In the genomic region with DNA sequence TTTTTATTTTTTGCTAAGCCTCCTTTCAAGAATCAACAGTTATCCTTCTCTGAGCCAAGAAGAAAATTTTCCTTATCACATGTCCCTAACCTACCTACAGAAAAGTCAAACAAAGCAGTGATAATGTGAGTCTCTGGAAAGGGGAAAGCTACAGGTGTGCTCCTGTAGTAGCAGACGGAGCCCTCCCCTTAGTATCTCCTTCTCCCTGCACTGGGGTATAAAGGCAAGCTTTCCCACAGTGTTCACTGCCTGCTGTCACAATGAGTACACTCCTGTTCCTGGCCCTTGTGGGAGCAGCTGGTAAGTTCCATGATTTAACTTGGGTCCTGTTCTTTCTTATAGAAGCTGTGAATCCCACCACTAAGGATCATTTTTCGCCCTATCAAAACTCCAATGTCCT, we compare ENCODE assay signal across 29 mouse cellular contexts. TPM values are rescaled to one million over a fixed set of nuclear protein-coding genes. Genes with fewer than 3 reads are reported as not detected.
A peak's percentile ranks its signal among the peaks of the same experiment; 100 is the strongest.
DNase-seq lines count a peak whose midpoint lies in the region; ATAC-seq and TF ChIP-seq lines count a peak whose summit lies in the region.
"Had no signal": no experiment of that assay in that cellular context is flagged by ENCODE, and none has a peak within 500 bp of the region (broad histone marks: within the 10 kb centered on the region; RNA-seq: fewer than 3 reads in every experiment).

Try10 (plus strand) TSS at position 174 of the 400 bp plus-strand sequence.

- WGBS in spleen, adult 2 months, result 80% methylated on average over 2 of the region's 2 CpGs
- 77% methylated on average over 2 of the region's 2 CpGs for WGBS in intestine, embryonic 16.5 days

- no peaks in the 10 kb centered on the region for H3K36me3 ChIP-seq in spleen, adult 2 months (ENCODE audit: control insufficient read depth, insufficient read depth, low read length)
- H3K36me3 ChIP-seq in intestine, embryonic 16.5 days (ENCODE audit: control insufficient read depth, insufficient read depth, low read length), result no peaks in the 10 kb centered on the region
- H3K36me3 ChIP-seq: embryonic facial prominence, embryonic 13.5 days; embryonic facial prominence, embryonic 15.5 days; forebrain, embryonic 10.5 days; forebrain, embryonic 12.5 days had no signal

- no peak within 1 kb of the TSS for H3K9ac ChIP-seq in intestine, embryonic 16.5 days (ENCODE audit: low read depth, low read length)
- H3K9ac ChIP-seq: embryonic facial prominence, embryonic 13.5 days; embryonic facial prominence, embryonic 15.5 days; forebrain, embryonic 12.5 days had no signal

- no peaks in the 10 kb centered on the region for H3K27me3 ChIP-seq in spleen, adult 2 months (ENCODE audit: control insufficient read depth, insufficient read depth, low read length)
- no peaks in the 10 kb centered on the region for H3K27me3 ChIP-seq in intestine, embryonic 16.5 days (replicated peaks; ENCODE audit: control insufficient read depth, insufficient read depth, low read length)
- H3K27me3 ChIP-seq: embryonic facial prominence, embryonic 13.5 days; embryonic facial prominence, embryonic 15.5 days; forebrain, embryonic 12.5 days had no signal

- DNase-seq in spleen, adult 2 months (ENCODE audit: low read depth in 1 of 2, low spot score in 2 of 2), result no peak
- no peak for DNase-seq in spleen, adult 18-20 months
- DNase-seq in thymus, postnatal 0 days (ENCODE audit: low spot score), result peak; percentile 1
- no peak for DNase-seq in thymus, postnatal 10 days (ENCODE audit: low spot score in 2 of 2)
- DNase-seq in layer of hippocampus, postnatal 10 days (ENCODE audit: low spot score in 2 of 2), result no peak
- DNase-seq: adrenal gland, adult 2 months; adrenal gland, postnatal 10 days; adrenal gland, postnatal 25 days; cerebellum, adult 11 months; cerebellum, adult 18-20 months; cerebellum, adult 8-10 months; cerebellum, adult 9-11 months; cerebellum, postnatal 14 days; cerebellum, postnatal 36 days; embryo, embryonic 11 days had no signal

- TF ChIP-seq CTCF in spleen, adult 2 months (IDR thresholded peaks at IDR 0.05; ENCODE audit: extremely low read depth, insufficient read depth, insufficient read length, insufficient replicate concordance), result no peak

- TF ChIP-seq POLR2A in spleen, adult 2 months (IDR thresholded peaks at IDR 0.05; ENCODE audit: low read depth, low read length), result no peak

- no peaks in the 10 kb centered on the region for H3K4me1 ChIP-seq in spleen, adult 2 months (ENCODE audit: control insufficient read depth, insufficient read depth, insufficient read length)
- H3K4me1 ChIP-seq in intestine, embryonic 16.5 days (ENCODE audit: control insufficient read depth, insufficient read depth, low read length), result no peaks in the 10 kb centered on the region
- H3K4me1 ChIP-seq: embryonic facial prominence, embryonic 13.5 days; embryonic facial prominence, embryonic 15.5 days; forebrain, embryonic 10.5 days; forebrain, embryonic 12.5 days had no signal

- no peak within 1 kb of the TSS for H3K4me2 ChIP-seq in intestine, embryonic 16.5 days (ENCODE audit: low read depth, low read length)
- H3K4me2 ChIP-seq: embryonic facial prominence, embryonic 13.5 days; embryonic facial prominence, embryonic 15.5 days; forebrain, embryonic 12.5 days had no signal

- no peak within 1 kb of the TSS for H3K27ac ChIP-seq in spleen, adult 2 months (ENCODE audit: insufficient read depth, low read length)
- H3K27ac ChIP-seq in intestine, embryonic 16.5 days (ENCODE audit: low read length), result no peak within 1 kb of the TSS
- H3K27ac ChIP-seq: embryonic facial prominence, embryonic 13.5 days; embryonic facial prominence, embryonic 15.5 days; forebrain, embryonic 10.5 days; forebrain, embryonic 12.5 days had no signal

- H3K9me3 ChIP-seq in intestine, embryonic 16.5 days (ENCODE audit: control insufficient read depth, low read length), result no peaks in the 10 kb centered on the region
- H3K9me3 ChIP-seq: embryonic facial prominence, embryonic 13.5 days; embryonic facial prominence, embryonic 15.5 days; forebrain, embryonic 10.5 days; forebrain, embryonic 12.5 days had no signal

- ATAC-seq in intestine, embryonic 16.5 days, result no peak
- ATAC-seq in granulocyte monocyte progenitor cell, adult 5-6 weeks (replicated peaks; ENCODE audit: poor library complexity, severe bottlenecking), result no peak
- ATAC-seq: forebrain, embryonic 14.5 days had no signal

- no peak within 1 kb of the TSS for H3K4me3 ChIP-seq in spleen, adult 2 months (ENCODE audit: extremely low read depth, insufficient read depth, insufficient read length)
- no peak within 1 kb of the TSS for H3K4me3 ChIP-seq in intestine, embryonic 16.5 days (ENCODE audit: low read length)
- H3K4me3 ChIP-seq: embryonic facial prominence, embryonic 13.5 days; embryonic facial prominence, embryonic 15.5 days; erythroblast, embryonic 14.5 days; forebrain, embryonic 10.5 days; forebrain, embryonic 12.5 days had no signal

RNA-seq across cellular contexts. Expression of gene Try10, which starts in this region (rescaled TPM):
- 59.7 and 79.4 TPM in 2 replicates for polyA plus RNA-seq in spleen, adult 2 months (2012; rRNA removed)
- polyA plus RNA-seq in thymus, postnatal 0 days (2015; fragmentation: Nextera tagmentation; extraction: Ambion mirVana), result not detected in 2 replicates
- 194 and 223 TPM in 2 replicates for polyA plus RNA-seq in intestine, embryonic 16.5 days (2015; fragmentation: Nextera tagmentation; extraction: Ambion mirVana)
- total RNA-seq in layer of hippocampus, postnatal 10 days (2021), result not detected
- total RNA-seq in granulocyte monocyte progenitor cell, adult 5-6 weeks (2014; fragmentation: Nextera tagmentation), result not detected in 2 replicates
- total RNA-seq in granulocyte monocyte progenitor cell, adult 5-6 weeks (2017), result not detected in 2 replicates
- total RNA-seq: adrenal gland, adult 2 months; adrenal gland, postnatal 10 days; adrenal gland, postnatal 25 days; common myeloid progenitor, adult 5-6 weeks; ES-E14; MEL had no signal
- polyA plus RNA-seq: adrenal gland, adult 2 months; brain, embryonic 14.5 days; C2C12; embryonic facial prominence, embryonic 11.5 days; embryonic facial prominence, embryonic 13.5 days; embryonic facial prominence, embryonic 15.5 days; erythroblast, embryonic 14.5 days; forebrain, embryonic 10.5 days; forebrain, embryonic 12.5 days; forebrain, embryonic 14.5 days had no signal

Comparison
In these comparisons a context has a peak if more than half of its experiments do, and no peak if none do; other contexts are left out.
1. RNA of gene Try10 (polyA plus RNA-seq): 194 to 223 TPM in intestine, embryonic 16.5 days and 59.7 to 79.4 TPM in spleen, adult 2 months; not detected in thymus, postnatal 0 days; every median in the first group is over 10 times any median in the second.
2. Peak in DNase-seq in thymus, postnatal 0 days; RNA of the gene not detected or under 1 TPM.